ENCODE assay signal across 23 mouse cellular contexts in genomic region chr6:16065121-16065520, GRCm38 (mm10).
A peak's percentile ranks its signal among the peaks of the same experiment; 100 is the strongest.
DNase-seq lines count a peak whose midpoint lies in the region; ATAC-seq and TF ChIP-seq lines count a peak whose summit lies in the region.
"Had no signal": no experiment of that assay in that cellular context is flagged by ENCODE, and none has a peak within 500 bp of the region (broad histone marks: within the 10 kb centered on the region; RNA-seq: fewer than 3 reads in every experiment).

No protein-coding gene starts in this region.

- 57% methylated on average over 5 of the region's 5 CpGs for WGBS in forebrain, postnatal 0 days
- WGBS in forebrain, embryonic 11.5 days = 91% methylated on average over 5 of the region's 5 CpGs
- 65% methylated on average over 5 of the region's 5 CpGs for WGBS in lung, postnatal 0 days

- no peak for TF ChIP-seq CTCF in forebrain, postnatal 0 days (IDR thresholded peaks at IDR 0.05; ENCODE audit: low read depth)
- TF ChIP-seq CTCF in lung, postnatal 0 days (IDR thresholded peaks at IDR 0.05) = no peak
- TF ChIP-seq CTCF in brain, embryonic 14.5 days (IDR thresholded peaks at IDR 0.05; ENCODE audit: borderline replicate concordance, extremely low read depth, insufficient read depth, insufficient read length) = no peak

- no peaks in the 10 kb centered on the region for H3K4me1 ChIP-seq in forebrain, postnatal 0 days (ENCODE audit: insufficient read depth)
- H3K4me1 ChIP-seq in forebrain, embryonic 11.5 days (replicated peaks; ENCODE audit: control insufficient read depth, insufficient read depth, low read length) = no peaks in the 10 kb centered on the region
- no peaks in the 10 kb centered on the region for H3K4me1 ChIP-seq in lung, postnatal 0 days (ENCODE audit: insufficient read depth, low read depth, low read length)
- H3K4me1 ChIP-seq: embryonic facial prominence, embryonic 13.5 days; forebrain, embryonic 15.5 days; hindbrain, embryonic 12.5 days; hindbrain, embryonic 15.5 days had no signal

- no peak for ATAC-seq in forebrain, postnatal 0 days
- no peak for ATAC-seq in forebrain, embryonic 11.5 days (replicated peaks; ENCODE audit: low FRiP score)
- ATAC-seq in lung, postnatal 0 days = no peak
- ATAC-seq: activated CD4-positive, CD25-positive, alpha-beta regulatory T cell, adult 4 months; CD4-positive, CD25-positive, alpha-beta regulatory T cell, adult 4 months; forebrain, embryonic 15.5 days had no signal

- H3K27ac ChIP-seq in forebrain, postnatal 0 days (ENCODE audit: low read depth, low read length) = no peak overlapping the region
- H3K27ac ChIP-seq in forebrain, embryonic 11.5 days (ENCODE audit: low read depth, low read length) = no peak overlapping the region
- no peak overlapping the region for H3K27ac ChIP-seq in lung, postnatal 0 days (ENCODE audit: low read length)
- H3K27ac ChIP-seq: embryonic facial prominence, embryonic 13.5 days; forebrain, embryonic 10.5 days; forebrain, embryonic 15.5 days; gastrocnemius, adult 2 months; hindbrain, embryonic 12.5 days; hindbrain, embryonic 15.5 days had no signal

- H3K9ac ChIP-seq in forebrain, postnatal 0 days = no peak overlapping the region
- no peak overlapping the region for H3K9ac ChIP-seq in forebrain, embryonic 11.5 days (ENCODE audit: low read length)
- no peak overlapping the region for H3K9ac ChIP-seq in lung, postnatal 0 days (replicated peaks; ENCODE audit: low read depth)
- H3K9ac ChIP-seq: embryonic facial prominence, embryonic 13.5 days; forebrain, embryonic 15.5 days; hindbrain, embryonic 12.5 days; hindbrain, embryonic 15.5 days had no signal

- no peaks in the 10 kb centered on the region for H3K9me3 ChIP-seq in forebrain, postnatal 0 days (ENCODE audit: low read length)
- H3K9me3 ChIP-seq in forebrain, embryonic 11.5 days (ENCODE audit: control insufficient read depth, low read length) = no peaks in the 10 kb centered on the region
- no peaks in the 10 kb centered on the region for H3K9me3 ChIP-seq in lung, postnatal 0 days (ENCODE audit: low read length)
- H3K9me3 ChIP-seq: embryonic facial prominence, embryonic 13.5 days; forebrain, embryonic 10.5 days; forebrain, embryonic 15.5 days; hindbrain, embryonic 12.5 days; hindbrain, embryonic 15.5 days had no signal

- no peaks in the 10 kb centered on the region for H3K36me3 ChIP-seq in forebrain, postnatal 0 days (ENCODE audit: insufficient read depth)
- no peaks in the 10 kb centered on the region for H3K36me3 ChIP-seq in forebrain, embryonic 11.5 days (ENCODE audit: control insufficient read depth, insufficient read depth, low read length)
- H3K36me3 ChIP-seq in lung, postnatal 0 days (ENCODE audit: insufficient read depth, low read length) = no peaks in the 10 kb centered on the region
- H3K36me3 ChIP-seq: embryonic facial prominence, embryonic 13.5 days; forebrain, embryonic 10.5 days; forebrain, embryonic 15.5 days; hindbrain, embryonic 12.5 days; hindbrain, embryonic 15.5 days had no signal

- no peak overlapping the region for H3K4me2 ChIP-seq in forebrain, postnatal 0 days (ENCODE audit: low read depth)
- no peak overlapping the region for H3K4me2 ChIP-seq in forebrain, embryonic 11.5 days (ENCODE audit: low read depth, low read length, severe bottlenecking)
- H3K4me2 ChIP-seq in lung, postnatal 0 days (replicated peaks; ENCODE audit: low read depth, low read length) = no peak overlapping the region
- H3K4me2 ChIP-seq: embryonic facial prominence, embryonic 13.5 days; forebrain, embryonic 15.5 days; heart, embryonic 11.5 days; hindbrain, embryonic 12.5 days; hindbrain, embryonic 15.5 days had no signal

- no peak for TF ChIP-seq EP300 in lung, postnatal 0 days (IDR thresholded peaks at IDR 0.05)

- peak; percentile 7 for DNase-seq in forebrain, postnatal 0 days
- no peak for DNase-seq in forebrain, embryonic 11.5 days (ENCODE audit: low spot score)
- peak; percentile 45 for DNase-seq in lung, postnatal 0 days (ENCODE audit: low spot score)
- DNase-seq in lung, adult 18-20 months = no peak
- peak; percentile 70 for DNase-seq in brain, embryonic 14.5 days (ENCODE audit: low read depth)
- no peak for DNase-seq in testis, postnatal 14 days (ENCODE audit: low spot score)
- DNase-seq: adrenal gland, adult 8-10 months; adrenal gland, postnatal 25 days; cerebellum, adult 11 months; cerebellum, adult 2 months; cerebellum, adult 9-11 months; cerebellum, postnatal 25 days; gastrocnemius, adult 2 months; gastrocnemius, postnatal 14 days; heart, adult 11 months had no signal

- H3K4me3 ChIP-seq in forebrain, postnatal 0 days (ENCODE audit: low read depth, low read length) = no peak overlapping the region
- no peak overlapping the region for H3K4me3 ChIP-seq in forebrain, embryonic 11.5 days (ENCODE audit: low read depth, low read length)
- H3K4me3 ChIP-seq in lung, postnatal 0 days (ENCODE audit: low read depth, low read length) = no peak overlapping the region
- H3K4me3 ChIP-seq: embryonic facial prominence, embryonic 13.5 days; forebrain, embryonic 10.5 days; forebrain, embryonic 15.5 days; gastrocnemius, adult 2 months; hindbrain, embryonic 12.5 days; hindbrain, embryonic 15.5 days had no signal

- no peak for TF ChIP-seq POLR2A in brain, embryonic 14.5 days (IDR thresholded peaks at IDR 0.05; ENCODE audit: borderline replicate concordance, extremely low read depth, insufficient read depth, insufficient read length, poor library complexity, severe bottlenecking)

- H3K27me3 ChIP-seq in forebrain, postnatal 0 days (ENCODE audit: insufficient read depth, low read length) = no peaks in the 10 kb centered on the region
- H3K27me3 ChIP-seq in forebrain, embryonic 11.5 days (ENCODE audit: control insufficient read depth, insufficient read depth, low read length) = no peaks in the 10 kb centered on the region
- no peaks in the 10 kb centered on the region for H3K27me3 ChIP-seq in lung, postnatal 0 days (replicated peaks; ENCODE audit: insufficient read depth, low read length)
- H3K27me3 ChIP-seq: embryonic facial prominence, embryonic 13.5 days; forebrain, embryonic 15.5 days; hindbrain, embryonic 12.5 days; hindbrain, embryonic 15.5 days had no signal

Comparison
In these comparisons a context has a peak if more than half of its experiments do, and no peak if none do; other contexts are left out.
1. DNase-seq: peak in forebrain, postnatal 0 days (single experiment), lung, postnatal 0 days (single experiment) and brain, embryonic 14.5 days (single experiment); none in forebrain, embryonic 11.5 days (single experiment), lung, adult 18-20 months (0 of 2) and testis, postnatal 14 days (single experiment).